Mouse (Mus musculus) kidney, adult 18-20 months (tissue): ENCODE measurements around the gene Ccl1.

ENCODE experiments used
- DNase-seq: peaks from one replicate; pipeline ENCODE4 v3.0.0; 2021

Gene Ccl1

DNA sequence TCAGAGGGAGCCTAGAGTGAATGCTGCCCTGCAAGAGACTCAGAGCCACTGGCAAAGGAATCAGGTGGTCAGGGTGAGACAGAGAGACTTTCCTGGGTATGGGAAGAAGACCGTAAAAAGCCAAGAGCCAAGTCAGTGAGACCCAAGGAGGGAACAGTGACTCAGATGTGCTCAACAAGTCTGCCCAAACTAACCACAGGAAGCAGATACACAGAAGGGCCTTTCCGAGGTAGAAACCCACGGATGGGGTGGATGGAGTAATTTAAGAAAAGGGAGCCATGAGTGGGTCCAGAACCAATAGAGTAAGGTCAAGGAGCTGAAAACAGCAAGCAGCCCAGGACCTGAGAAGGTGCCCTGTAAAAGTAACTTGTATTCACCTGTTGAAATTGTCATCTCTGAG is 101.8 kb downstream of the Ccl1 start:
- no peak for DNase-seq

DNA sequence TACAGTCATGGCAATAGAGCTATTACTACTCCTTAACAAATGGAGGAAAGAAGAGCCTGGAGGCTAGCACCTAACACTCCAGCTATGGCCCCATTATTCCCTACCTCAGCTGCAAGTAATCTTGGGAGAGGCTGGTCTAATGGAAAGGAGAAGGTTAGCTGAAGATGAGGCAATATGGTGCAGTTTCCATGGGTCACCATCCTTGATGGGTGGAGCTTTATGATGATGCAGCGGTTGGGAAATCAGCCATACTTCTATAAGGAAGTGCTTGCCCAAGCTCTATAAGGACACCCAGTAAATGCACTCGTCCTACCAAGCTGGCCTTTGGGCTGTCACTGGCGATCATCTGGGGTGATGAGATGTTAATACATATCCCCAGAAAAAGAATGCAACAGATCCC is 107.7 kb downstream of the Ccl1 start:
- no peak for DNase-seq

DNA sequence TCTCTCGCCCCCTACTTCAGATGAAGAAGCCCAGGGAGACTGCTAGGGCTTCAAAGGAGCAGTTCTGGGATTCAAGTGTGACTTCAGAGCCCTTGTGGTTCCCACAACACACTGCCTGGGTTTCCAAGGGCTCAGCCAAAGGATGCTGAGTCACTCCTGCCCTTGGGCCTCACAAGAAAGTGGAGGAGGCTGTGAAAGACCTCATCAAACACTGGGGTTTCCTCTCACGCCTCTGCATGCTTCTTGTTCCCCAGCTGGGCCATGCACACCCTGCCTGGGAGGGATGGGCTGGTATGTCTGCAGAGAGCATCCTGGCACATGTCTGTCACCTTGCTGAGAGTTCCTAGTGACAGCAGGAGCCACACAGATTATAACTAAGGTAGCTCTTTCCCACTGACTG is 110.5 kb downstream of the Ccl1 start:
- DNase-seq: no peak

DNA sequence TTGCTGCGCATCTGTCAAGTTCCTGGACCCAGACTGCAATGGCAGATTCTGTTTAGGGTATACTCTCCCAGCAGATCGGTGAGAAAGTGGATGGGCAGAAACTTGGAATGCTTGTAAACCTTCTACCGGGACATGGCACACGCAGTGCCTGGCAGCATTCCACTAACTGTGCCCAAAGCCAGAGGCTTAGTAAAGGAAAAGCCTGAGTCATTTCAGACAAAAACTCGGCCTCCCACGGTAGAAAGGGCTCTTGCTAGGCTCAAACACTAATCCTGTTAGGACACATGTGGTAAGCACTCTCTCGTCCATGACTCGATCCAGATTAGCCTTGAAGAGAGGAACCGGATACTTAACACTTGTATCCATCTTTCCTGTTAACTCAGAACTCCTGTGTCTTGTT is 111.7 kb downstream of the Ccl1 start:
- no peak for DNase-seq

DNA sequence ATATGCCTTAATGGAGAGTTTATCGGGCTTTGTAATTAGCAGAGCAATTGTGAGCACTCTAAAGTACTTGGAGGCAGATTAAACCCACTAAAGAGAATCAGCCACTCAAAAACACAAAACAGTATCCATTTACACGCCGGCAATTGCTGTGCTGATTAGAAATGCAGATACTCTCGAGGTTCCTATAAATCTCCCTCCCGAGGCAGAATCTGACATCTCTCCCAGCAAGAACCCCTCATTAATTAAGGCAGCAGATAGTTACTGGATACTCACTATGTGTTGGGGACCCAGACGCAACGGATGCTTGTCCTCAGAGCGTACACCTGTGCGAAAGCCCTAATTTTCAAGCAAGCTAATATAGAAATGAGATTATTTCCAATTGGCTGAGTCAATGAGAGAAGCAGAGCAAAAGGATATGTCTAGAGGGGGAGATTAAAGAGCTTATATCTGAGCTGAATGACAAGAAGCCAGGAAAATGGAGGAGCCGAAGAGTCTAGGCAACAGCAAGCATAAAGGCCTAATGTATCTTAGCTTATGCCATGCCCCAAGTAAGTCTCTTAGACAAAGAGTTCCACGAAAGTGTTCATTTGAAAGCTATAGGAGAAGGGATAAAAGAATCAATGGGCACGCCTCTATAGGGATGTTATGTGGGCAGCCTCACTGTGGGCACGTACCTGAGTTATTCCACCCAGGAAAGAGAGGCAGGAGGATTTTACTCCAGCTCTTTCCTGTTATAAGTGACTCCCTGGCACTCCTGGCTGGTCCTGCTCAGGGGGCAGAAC is 115.5 kb downstream of the Ccl1 start:
- no peak for DNase-seq

DNA sequence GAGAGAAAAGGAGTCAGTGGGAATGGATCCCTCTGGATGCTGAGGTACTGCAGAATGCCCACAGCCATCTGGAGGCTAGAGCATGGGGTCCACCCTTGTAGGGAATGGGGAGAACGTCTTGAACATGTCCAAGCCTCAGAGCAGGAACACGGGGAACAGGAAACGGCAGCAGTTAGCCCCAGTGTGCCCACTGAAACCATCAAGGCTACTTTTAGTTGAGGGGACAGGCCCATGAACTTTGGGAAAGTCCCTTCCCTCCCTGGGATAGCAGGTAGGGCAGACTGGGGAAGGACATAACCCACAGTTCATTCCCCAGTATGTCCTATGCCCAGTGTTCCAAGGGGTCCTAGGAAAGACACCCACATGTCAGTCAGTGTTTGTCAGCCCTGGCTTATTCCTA is 119.8 kb downstream of the Ccl1 start:
- no peak for DNase-seq

DNA sequence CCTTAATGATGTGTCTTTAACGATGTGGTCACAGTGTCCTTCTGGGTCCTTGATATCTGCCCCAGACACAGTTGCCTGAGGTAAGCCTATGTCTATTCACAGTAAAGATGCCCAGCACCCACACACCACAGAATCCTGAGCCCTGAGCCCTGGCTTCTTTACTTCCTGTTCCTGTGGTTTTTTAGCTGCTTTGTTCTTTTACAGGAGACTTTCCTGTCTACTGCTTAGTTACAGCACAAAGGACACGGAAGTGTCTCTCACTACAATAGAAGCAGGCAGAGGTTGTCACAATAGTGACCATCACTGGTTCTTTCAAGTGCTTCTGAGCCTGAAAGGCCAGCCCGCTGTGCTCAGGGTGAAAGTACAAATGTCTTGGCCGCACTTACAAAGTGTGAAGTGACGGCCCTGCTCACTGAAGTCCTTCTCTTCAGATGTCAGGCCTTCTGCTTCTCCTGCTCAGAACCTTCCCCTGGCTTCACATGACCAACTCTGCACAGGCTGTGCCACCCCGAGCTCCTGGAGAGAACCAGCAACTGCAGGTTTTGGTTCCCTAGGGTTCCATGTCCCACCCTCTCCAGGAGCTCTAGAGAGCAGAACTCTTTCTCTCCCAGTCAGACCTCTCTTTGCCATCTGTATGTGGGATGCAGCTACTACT is 122.1 kb downstream of the Ccl1 start:
- DNase-seq: no peak

DNA sequence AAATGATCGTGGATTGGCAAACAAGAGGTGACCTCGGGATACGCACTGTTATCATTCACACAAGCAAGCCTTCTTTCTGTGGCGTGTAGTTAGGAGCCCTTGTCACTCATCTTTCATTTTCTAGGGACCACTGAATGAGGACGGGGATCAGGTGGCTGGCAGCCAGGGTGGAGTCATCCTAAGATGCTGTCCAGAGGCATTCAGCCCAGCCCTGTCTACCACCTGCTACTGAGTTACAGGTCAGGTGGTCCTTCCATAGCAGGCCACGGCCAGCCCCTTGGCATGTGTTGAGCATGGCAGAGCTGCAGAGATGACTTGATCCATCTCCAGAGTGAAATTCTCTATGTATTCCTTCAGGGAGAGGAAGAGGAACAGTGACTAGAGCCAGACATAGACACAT is 123.1 kb downstream of the Ccl1 start:
- DNase-seq: no peak

DNA sequence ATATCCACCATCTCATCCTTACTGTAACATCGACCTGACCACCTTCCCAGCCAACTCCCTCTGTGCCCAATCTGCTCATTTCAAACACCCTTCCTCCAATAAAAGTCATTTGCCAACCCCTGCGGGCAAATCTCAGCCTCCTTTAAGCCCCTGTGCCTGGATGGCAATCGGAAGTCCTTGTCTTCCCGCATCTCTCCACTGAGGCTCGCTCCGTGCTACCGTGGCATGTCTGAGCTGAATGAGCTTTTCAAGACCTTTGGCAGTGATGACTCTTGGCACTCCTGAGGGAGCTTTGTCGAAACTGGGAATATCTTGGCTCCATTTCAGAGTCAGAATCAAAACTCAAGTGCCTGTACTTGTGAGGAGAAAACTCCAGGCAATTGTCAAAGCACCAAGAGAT is 124.2 kb downstream of the Ccl1 start:
- no peak for DNase-seq

DNA sequence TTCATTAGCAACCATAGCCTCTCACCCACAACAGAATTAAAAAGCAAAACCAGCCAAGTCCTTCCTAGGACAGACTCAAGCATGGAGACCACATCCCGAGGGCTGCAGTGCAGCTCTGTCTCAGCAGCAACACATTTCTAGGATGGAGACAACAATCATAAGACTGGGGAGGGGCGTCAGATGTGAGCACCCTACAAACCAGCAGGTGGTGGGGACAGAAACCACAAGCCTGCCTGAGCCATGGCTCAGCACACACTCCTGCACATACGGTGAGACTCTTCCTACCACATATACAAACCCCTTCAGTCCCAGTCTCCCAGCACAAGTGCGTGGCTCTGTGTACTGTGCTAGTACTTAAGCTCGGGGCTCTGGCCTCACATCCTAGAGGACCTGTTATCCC is 127.3 kb downstream of the Ccl1 start:
- DNase-seq: no peak

DNA sequence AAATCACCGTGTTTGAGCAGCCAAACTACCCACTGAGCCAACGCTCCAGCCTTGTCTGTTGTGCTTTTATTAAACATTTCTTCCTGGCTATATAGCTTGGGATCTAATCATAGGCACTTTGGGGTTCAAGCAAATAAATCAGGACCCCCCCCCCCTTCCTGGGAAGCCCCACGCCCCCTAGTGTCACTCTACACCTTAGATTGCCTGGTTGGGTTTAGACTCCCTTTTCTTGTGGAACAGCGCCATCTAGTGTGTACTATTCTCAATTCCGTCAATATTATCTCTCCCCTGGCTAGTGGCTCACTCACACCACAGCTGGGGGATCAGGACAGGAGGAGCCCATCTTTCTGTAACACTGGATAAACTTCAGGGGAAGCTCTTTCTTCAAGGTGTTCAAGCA is 127.8 kb downstream of the Ccl1 start:
- no peak for DNase-seq

DNA sequence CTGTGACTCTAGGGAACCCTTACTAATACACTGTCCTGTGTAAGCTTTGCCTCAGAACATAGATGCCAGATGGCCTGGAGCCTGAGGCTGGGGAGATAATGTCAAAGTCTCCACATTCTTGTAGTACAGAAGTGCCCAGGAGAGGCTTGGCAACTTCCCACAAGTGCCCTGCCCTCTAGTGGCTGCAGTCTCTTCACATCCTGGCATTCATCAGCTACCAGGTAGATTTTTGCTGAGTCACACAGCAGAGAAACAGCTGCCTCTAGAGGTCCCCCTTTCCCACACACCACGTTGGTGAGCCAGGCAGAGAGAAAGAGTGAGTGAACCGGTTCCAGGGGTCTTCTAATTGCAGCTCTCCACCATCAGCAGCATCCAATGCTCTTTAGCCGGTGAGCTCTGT is 130.7 kb downstream of the Ccl1 start:
- DNase-seq: peak; percentile 64

DNA sequence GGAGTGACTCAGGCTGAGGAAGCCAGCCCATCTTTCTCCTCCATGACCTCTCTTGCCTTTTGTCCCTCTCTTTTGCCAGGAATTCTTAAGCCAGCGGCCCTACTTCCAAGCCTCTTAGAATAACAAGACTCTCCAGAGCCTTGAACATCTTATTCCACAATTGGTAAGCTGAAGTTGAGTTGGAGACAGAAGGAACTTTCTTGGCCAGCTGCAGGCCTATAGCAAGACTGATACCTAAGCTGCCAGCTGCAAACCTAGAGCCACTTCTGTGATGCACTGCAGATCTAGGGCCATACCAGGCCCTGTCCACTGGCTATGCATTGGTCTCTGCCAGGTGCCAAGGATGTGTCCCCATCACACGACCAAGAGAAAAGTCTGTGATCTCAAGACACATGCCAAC is 132.0 kb downstream of the Ccl1 start:
- no peak for DNase-seq

DNA sequence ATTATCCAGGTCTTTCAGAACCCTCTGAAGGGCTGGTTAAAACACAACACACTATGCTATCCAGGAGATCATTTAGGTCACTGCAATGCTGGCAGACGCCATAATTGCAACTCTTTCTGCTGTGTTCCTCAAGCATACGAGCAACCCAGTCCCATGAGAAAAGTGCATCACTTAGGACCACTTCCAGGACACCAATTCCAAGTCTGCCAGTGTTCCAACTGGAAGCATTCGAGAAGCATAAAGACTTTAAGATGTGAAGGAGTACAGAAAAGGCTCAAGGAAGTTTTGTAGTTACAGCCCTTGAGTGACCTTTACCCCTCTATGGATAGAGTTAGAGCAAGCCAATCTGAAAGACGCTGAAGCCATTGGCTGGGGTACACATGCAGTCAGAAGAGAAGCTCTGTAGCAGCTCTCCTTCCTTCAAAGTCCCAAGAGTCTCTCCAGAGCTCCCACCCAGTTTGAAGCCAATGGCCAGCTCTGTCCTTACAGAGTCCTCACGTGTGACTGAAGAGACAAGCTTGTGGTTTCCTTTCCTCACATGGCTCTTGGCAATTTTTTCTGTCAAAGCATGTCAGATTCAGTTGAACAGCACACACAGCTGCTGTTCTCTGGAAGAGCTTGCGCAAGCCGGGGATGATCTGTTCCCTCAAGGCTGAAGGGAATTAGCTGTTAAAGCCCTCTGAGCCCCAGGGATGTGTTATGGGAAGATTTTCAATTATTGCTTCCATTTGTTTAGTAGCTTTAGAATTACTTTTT is 134.0 kb downstream of the Ccl1 start:
- no peak for DNase-seq

DNA sequence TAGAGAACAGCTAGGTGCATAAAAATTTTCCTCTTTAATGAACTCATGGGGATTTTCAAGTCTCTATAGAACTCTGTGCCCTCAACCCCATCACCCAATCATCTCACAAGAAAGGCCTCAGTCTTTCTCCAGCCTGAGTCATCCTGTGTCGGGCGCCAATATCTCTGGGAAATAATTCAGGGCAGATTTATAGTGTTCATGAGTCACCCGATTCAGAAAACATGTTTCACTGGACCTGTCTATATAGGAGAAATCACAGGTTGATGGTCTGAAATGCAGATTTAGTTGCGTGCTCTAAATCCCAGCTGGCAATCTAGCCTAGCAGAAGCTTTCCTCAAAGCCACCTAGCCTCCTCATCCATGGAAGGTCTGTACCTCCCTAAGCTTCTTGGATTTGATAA is 136.0 kb downstream of the Ccl1 start:
- no peak for DNase-seq

DNA sequence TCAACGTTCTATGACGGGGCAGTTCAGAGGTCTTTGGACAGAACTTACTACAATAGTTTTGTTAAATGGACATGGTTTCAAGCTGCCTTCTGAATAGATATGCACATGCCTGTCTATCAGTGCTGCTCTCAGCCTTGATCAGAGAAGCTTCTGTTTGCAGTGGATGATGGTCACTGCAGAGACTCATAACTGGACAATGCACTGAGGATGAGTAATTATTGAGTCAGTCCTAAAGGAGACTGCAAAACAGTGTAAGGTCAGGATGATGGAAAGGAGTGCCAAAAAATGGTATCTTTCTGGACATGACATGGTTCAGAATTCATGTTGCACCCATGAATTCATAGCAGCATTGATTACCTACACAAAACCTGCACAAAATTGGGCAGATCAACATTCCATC is 137.2 kb downstream of the Ccl1 start:
- DNase-seq: no peak

DNA sequence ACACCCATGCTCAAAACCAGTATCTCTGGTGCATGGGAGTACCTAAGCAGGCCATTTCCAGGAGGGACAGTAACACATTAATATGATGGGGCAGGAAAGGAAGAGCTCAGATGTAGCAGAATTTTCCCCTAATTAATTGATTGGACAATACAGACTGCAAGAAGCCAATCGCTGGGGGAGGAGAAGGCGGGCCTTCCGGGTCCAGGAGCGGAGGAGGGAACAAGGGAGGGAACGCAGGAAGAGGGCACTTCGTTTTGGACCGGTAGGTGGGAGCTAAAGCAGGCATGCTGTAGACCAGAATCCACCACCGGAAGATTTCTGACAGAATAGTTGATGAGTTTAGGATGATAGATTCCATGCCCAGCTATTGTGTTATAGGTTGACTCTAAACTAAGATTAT is 142.2 kb downstream of the Ccl1 start:
- DNase-seq: no peak

DNA sequence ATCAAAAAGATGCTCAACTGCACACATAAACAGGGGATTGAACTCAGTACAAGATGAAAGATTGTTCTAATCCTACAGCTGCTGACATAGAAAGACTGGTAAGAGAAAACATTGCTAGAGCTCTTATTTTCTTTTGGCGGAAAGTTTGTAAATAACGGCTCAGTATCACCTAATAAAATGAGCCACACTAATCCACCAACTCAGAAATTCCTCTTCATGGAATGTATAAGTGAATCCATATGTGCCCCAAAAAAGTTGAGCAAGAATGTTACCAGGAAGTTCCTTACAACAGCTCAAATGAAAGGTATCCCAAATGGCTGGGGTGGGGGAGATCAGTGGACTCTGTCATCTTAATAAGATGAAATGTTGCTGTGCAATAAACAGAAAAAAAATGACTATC is 146.4 kb downstream of the Ccl1 start:
- DNase-seq: no peak

DNA sequence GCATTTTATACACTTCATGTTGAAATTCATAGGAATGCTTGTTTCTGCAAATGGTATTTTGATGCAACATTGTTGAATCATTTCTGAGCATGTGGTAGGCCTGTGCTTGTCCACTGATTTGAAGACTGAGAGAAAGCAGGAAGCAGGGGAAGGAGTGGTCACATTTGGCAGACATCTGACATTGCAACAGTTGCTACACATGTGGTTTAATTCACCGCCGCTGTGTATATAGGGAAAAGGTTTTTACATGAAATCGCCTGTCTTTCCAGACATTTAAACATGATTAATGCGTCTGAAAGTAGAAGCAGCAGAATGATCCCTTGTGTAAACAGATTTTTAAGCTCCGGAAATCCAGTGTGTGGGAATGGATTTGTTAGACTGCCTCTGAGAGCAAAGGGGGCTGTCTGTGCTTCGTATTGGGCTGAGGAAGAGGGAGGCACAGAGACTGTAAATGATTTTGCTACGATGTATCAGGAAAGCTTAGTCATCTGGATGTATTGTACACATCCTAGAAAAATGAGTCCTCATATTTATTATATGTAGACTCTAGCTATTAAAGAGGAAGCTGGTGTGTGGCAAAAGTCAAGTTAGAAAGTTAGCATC is 165.9 kb downstream of the Ccl1 start:
- DNase-seq: no peak

DNA sequence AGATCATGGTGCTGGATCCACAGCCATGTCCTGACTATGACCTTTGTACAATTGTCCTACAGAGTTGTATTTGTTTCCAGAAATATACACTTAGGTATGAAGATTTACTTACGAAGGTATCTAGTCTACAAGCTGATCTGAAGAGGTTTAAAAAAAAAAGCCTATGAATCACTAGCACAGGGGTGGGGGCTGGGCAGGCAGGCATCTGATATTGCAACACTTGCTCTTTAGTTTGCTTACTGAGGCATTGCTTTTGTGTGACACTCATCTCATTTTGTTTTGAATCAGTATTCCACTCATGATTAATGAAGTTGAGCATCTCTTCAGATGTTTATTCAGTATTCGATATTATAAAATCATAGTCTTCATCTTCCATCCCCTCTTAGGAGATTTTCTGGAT is 169.3 kb downstream of the Ccl1 start:
- DNase-seq: no peak

DNA sequence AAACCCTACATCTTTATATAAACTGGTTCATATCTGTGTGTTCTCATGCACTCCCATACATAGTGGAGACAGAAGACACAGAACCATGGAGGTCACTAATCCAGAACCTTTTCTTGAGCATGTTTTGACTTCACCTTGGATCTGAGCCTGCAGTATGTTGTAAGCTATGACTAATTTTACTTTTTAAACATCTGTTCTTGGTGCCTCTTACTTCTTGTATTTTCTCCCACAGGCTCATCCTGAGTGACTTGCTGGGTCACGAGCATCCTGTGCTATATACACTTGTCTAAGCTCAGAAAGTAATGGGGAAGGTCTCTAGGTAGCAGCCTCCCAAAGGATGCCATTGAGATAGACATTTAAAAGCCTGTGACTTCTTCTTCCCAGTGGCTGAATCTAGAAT is 172.5 kb downstream of the Ccl1 start:
- DNase-seq: no peak
